Mouse (Mus musculus) activated CD4-positive, CD25-positive, alpha-beta regulatory T cell, adult 9 weeks (primary cell): ENCODE results near the gene Selp. TPM values are rescaled to one million over a fixed set of nuclear protein-coding genes. Genes with fewer than 3 reads are reported as not detected.

Experiments used
- polyA plus RNA-seq: library from polyadenylated mRNA; unstranded; fragments of 100-300 nt; shearing (Covaris generic); gene quantifications from one replicate; pipeline ENCODE4 v1.2.1, GENCODE M21; 2017

Gene Selp
- polyA plus RNA-seq: 4.1 TPM

GRCm38 (mm10) chr1:164114947-164115493 is at the start of gene Selp:
Gene Selp (plus strand): TSS chr1:164115264.

GRCm38 (mm10) chr1:164151387-164152088 is 36.5 kb downstream of the Selp start, which contains the start of gene F5:
Gene F5 (plus strand): TSS chr1:164151838.

Other genes starting within 250 kb of the Selp start
- gene Scyl3, start 186.2 kb upstream of the Selp start, polyA plus RNA-seq: 38.4 TPM
- gene BC055324, start 120.5 kb upstream of the Selp start, polyA plus RNA-seq: 4.5 TPM
- 25.7 TPM for gene Mettl18, start 120.4 kb upstream of the Selp start, polyA plus RNA-seq
- 0.31 TPM for gene Sele, start 67.0 kb upstream of the Selp start, polyA plus RNA-seq
- 839 TPM for gene Sell, start 53.3 kb upstream of the Selp start, polyA plus RNA-seq
- gene F5, start 36.6 kb downstream of the Selp start, polyA plus RNA-seq: not detected
- 1.1 TPM for gene Slc19a2, start 133.8 kb downstream of the Selp start, polyA plus RNA-seq
- 9.4 TPM for gene Ccdc181, start 160.3 kb downstream of the Selp start, polyA plus RNA-seq
- gene Nme7, start 188.9 kb downstream of the Selp start, polyA plus RNA-seq: 20.1 TPM
- gene Blzf1, start 192.2 kb downstream of the Selp start, polyA plus RNA-seq: 19.6 TPM